Comparison of ENCODE assay signal across 10 mouse cellular contexts in the genomic region with DNA sequence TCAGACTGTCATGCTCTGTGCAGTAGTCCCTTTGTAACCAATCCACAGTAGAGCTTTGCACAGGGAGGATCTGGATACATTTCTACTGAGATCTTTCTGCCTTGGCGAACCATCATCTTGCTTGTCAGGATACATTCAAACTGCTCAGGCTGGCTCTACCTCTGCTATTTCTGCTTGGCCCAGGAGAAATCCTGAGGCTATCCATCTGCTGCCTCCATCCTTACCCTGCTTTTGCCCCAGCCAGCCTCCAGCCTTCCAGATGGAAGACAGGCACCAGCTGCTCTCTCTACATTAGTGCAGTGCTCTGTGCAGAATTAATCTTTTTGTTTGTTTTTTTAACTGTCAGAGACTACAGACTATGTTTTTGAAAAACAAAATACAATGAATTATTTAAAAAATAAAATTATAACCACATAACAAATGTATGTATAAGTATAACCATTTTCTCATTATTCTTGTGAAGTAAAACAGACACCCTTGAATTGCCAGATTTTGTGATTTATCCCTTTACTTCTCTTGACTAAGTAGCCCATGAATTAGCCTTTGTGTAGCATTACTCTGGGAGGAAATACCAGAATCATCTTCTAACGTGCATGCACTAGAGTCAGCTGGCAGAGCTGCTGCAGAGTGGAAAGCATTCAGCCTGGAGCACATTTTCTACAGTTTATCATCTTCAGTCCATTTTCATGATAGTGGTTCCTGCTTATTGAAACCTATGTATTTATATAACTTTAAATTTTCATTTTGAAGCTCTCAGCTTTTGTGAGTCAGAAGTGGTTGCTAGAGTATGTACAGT.
A peak's percentile ranks its signal among the peaks of the same experiment; 100 is the strongest.
DNase-seq lines count a peak whose midpoint lies in the region; ATAC-seq and TF ChIP-seq lines count a peak whose summit lies in the region.
"Had no signal": no experiment of that assay in that cellular context is flagged by ENCODE, and none has a peak within 500 bp of the region (broad histone marks: within the 10 kb centered on the region; RNA-seq: fewer than 3 reads in every experiment).

No protein-coding gene starts in this region.

- H3K27ac ChIP-seq in kidney, adult 2 months (ENCODE audit: insufficient read depth, low read depth, low read length), result no peak overlapping the region
- H3K27ac ChIP-seq in embryonic facial prominence, embryonic 13.5 days, result no peak overlapping the region
- H3K27ac ChIP-seq: lung, embryonic 15.5 days had no signal

- 0 out of 2 replicates have a peak, but pooled peaks have one; percentile 26 for ATAC-seq in embryonic facial prominence, embryonic 13.5 days (ENCODE audit: insufficient number of reproducible peaks, insufficient read depth, low FRiP score, low TSS enrichment, low read depth)

- no peak overlapping the region for H3K4me3 ChIP-seq in kidney, adult 2 months (ENCODE audit: insufficient read depth, low read depth, low read length)
- no peak overlapping the region for H3K4me3 ChIP-seq in embryonic facial prominence, embryonic 13.5 days
- H3K4me3 ChIP-seq: erythroblast, embryonic 14.5 days; lung, embryonic 15.5 days had no signal

- peak; percentile 25 for DNase-seq in kidney, postnatal 10 days
- DNase-seq in kidney, adult 2 months, result no peak
- peak; percentile 23 to 32 for DNase-seq in layer of hippocampus, postnatal 25 days (ENCODE audit: extremely low spot score in 1 of 2, low spot score in 1 of 2)
- DNase-seq in right cerebral cortex, postnatal 10 days (ENCODE audit: low spot score in 2 of 2), result peak; percentile 47 to 71
- no peak for DNase-seq in spleen, postnatal 4 days (ENCODE audit: low spot score in 2 of 2)
- no peak for DNase-seq in spleen, postnatal 14 days (ENCODE audit: low spot score in 2 of 2)
- DNase-seq in adrenal gland, adult 18-20 months (ENCODE audit: low spot score in 2 of 2), result no peak

- no peaks in the 10 kb centered on the region for H3K4me1 ChIP-seq in kidney, adult 2 months (ENCODE audit: control insufficient read depth, insufficient read depth, low read length)
- H3K4me1 ChIP-seq in embryonic facial prominence, embryonic 13.5 days, result no peaks in the 10 kb centered on the region
- H3K4me1 ChIP-seq: lung, embryonic 15.5 days had no signal

- TF ChIP-seq CTCF in kidney, adult 2 months (conservative IDR thresholded peaks at IDR 0.05; ENCODE audit: insufficient read depth, insufficient read length, low read depth, low read length), result no peak

- 33% methylated on average over 2 of the region's 2 CpGs for WGBS in kidney, adult 2 months
- WGBS in embryonic facial prominence, embryonic 13.5 days, result 34% methylated on average over 2 of the region's 2 CpGs

- TF ChIP-seq POLR2A in kidney, adult 2 months (IDR thresholded peaks at IDR 0.05; ENCODE audit: low read depth, low read length), result no peak

- no peak overlapping the region for H3K4me2 ChIP-seq in embryonic facial prominence, embryonic 13.5 days
- H3K4me2 ChIP-seq: lung, embryonic 15.5 days had no signal

- H3K9ac ChIP-seq in embryonic facial prominence, embryonic 13.5 days, result no peak overlapping the region
- H3K9ac ChIP-seq: lung, embryonic 15.5 days had no signal

- no peaks in the 10 kb centered on the region for H3K36me3 ChIP-seq in kidney, adult 2 months (ENCODE audit: control insufficient read depth, insufficient read depth, low read length)
- no peaks in the 10 kb centered on the region for H3K36me3 ChIP-seq in embryonic facial prominence, embryonic 13.5 days
- H3K36me3 ChIP-seq: lung, embryonic 15.5 days had no signal

- H3K9me3 ChIP-seq in embryonic facial prominence, embryonic 13.5 days, result no peaks in the 10 kb centered on the region
- H3K9me3 ChIP-seq: lung, embryonic 15.5 days had no signal

- no peaks in the 10 kb centered on the region for H3K27me3 ChIP-seq in kidney, adult 2 months (replicated peaks; ENCODE audit: control insufficient read depth, insufficient read depth, low read length)
- no peaks in the 10 kb centered on the region for H3K27me3 ChIP-seq in embryonic facial prominence, embryonic 13.5 days
- H3K27me3 ChIP-seq: lung, embryonic 15.5 days had no signal

Comparison
In these comparisons a context has a peak if more than half of its experiments do, and no peak if none do; other contexts are left out.
1. DNase-seq: peak in kidney, postnatal 10 days (single experiment), layer of hippocampus, postnatal 25 days (2 of 2) and right cerebral cortex, postnatal 10 days (2 of 2); none in kidney, adult 2 months (single experiment), spleen, postnatal 4 days (0 of 2), spleen, postnatal 14 days (0 of 2) and adrenal gland, adult 18-20 months (0 of 2).